Mouse (Mus musculus): ENCODE measurements around the gene Tgfbr3. TPM values are rescaled to one million over a fixed set of nuclear protein-coding genes. Genes with fewer than 3 reads are reported as not detected.

The Tgfbr3 gene
- polyA plus RNA-seq, 1 experiment: 20.7 TPM

DNA sequence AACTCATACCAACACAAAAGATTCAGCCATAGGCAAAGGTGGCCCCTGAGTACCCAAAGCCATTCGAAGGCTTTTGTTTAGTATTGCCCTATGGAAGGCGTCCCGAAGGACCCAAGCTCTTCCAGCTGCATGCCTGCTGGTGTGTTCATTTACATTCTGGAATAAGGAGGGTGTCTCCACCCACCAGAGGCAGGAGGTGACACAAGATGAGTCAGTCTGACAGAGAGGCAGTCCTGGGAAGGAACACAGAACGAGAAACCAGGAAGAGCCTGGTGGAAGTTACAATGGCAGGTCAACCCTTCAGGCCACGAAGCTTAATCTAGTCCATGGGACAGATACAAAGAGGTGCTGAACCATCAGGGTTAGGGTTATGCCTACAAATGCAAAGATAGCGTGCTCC lies 169.5 kb downstream of the Tgfbr3 start:
- Histone ChIP-seq H3K36me3 (ENCODE audit: control insufficient read depth, insufficient read depth, low read length) (peaks cover 6% of the 10 kb centered on the region), H3K4me1 (replicated peaks; ENCODE audit: control insufficient read depth, insufficient read depth, low read length) (no peaks in the 10 kb centered on the region), H3K27me3 (ENCODE audit: control insufficient read depth, insufficient read depth, low read length) (no peaks in the 10 kb centered on the region), H3K27ac (ENCODE audit: control insufficient read depth, insufficient read depth, low read length) (no peak overlapping the region), H3K4me3 (ENCODE audit: control insufficient read depth, insufficient read depth, low read length) (no peak overlapping the region)
- no peak for DNase-seq
- WGBS: 95% methylated on average over 6 of the region's 6 CpGs
- no peak for TF ChIP-seq POLR2A (IDR thresholded peaks at IDR 0.05; ENCODE audit: control insufficient read depth, extremely low read depth, insufficient read depth, low read length, poor library complexity)
- TF ChIP-seq CTCF (IDR thresholded peaks at IDR 0.05; ENCODE audit: borderline replicate concordance, control insufficient read depth, extremely low read depth, insufficient read depth, low read length, poor library complexity): no peak

DNA sequence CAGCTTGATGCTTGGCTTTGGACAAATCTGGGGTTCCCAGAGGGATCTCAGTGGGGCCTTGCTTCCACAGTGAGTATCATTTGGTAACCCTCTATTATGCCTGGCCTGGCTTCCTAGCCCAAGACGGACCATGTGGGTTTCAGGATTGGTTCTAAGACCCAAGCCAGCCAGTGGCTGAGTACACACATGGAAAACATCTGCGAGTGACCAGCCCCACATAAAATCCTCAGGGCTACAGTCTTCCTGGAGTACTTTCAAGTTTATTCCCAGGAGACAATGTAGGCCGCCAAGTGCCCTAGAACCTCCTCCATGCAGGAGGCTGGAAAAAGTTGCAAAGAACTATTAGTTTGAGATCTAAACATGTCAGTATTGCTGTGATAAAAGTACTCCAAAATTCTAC lies 172.6 kb downstream of the Tgfbr3 start:
- H3K27ac ChIP-seq (ENCODE audit: control insufficient read depth, insufficient read depth, low read length): no peak overlapping the region
- no peak overlapping the region for H3K4me3 ChIP-seq (ENCODE audit: control insufficient read depth, insufficient read depth, low read length)
- no peaks in the 10 kb centered on the region for H3K27me3 ChIP-seq (ENCODE audit: control insufficient read depth, insufficient read depth, low read length)
- peaks cover 6% of the 10 kb centered on the region for H3K36me3 ChIP-seq (ENCODE audit: control insufficient read depth, insufficient read depth, low read length)
- DNase-seq: no peak
- 94% methylated on average over 3 of the region's 3 CpGs for WGBS
- no peak for TF ChIP-seq POLR2A (IDR thresholded peaks at IDR 0.05; ENCODE audit: control insufficient read depth, extremely low read depth, insufficient read depth, low read length, poor library complexity)
- no peak for TF ChIP-seq CTCF (IDR thresholded peaks at IDR 0.05; ENCODE audit: borderline replicate concordance, control insufficient read depth, extremely low read depth, insufficient read depth, low read length, poor library complexity)
- no peaks in the 10 kb centered on the region for H3K4me1 ChIP-seq (replicated peaks; ENCODE audit: control insufficient read depth, insufficient read depth, low read length)

DNA sequence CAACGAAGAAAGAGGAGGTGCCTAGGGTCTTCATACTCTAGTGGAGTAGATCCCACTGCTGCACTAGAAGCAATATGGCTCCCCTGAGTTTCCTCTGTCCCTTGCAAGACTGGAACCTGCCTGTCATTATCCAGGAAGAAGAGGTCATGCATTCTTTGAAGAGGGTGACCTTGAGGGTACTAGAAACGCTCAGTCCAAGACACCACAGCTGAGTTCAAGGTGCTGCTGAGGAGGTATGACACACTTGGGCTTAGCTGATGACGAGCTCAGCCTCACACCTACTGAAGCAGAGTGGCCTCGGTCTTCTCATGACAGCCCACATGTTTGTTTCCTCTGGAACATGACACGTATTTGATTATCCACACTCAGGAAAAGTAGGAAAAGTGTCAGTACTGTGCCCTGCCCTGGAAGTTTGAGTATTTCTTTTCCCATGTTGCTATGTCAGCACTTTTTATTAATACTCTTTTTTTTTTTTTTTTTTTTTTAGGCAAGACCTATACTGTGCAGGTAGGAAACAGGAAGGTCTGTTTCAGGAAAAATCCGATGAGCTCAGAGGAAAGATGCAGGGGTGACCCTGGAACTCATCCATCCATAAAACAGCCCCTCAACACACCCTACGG lies 176.7 kb downstream of the Tgfbr3 start:
- DNase-seq: no peak
- Histone ChIP-seq H3K4me3 (ENCODE audit: control insufficient read depth, insufficient read depth, low read length) (no peak overlapping the region), H3K4me1 (replicated peaks; ENCODE audit: control insufficient read depth, insufficient read depth, low read length) (no peaks in the 10 kb centered on the region), H3K27ac (ENCODE audit: control insufficient read depth, insufficient read depth, low read length) (no peak overlapping the region), H3K27me3 (ENCODE audit: control insufficient read depth, insufficient read depth, low read length) (no peaks in the 10 kb centered on the region), H3K36me3 (ENCODE audit: control insufficient read depth, insufficient read depth, low read length) (peaks cover 12% of the 10 kb centered on the region; the same call in 1 of the 2 replicates)
- TF ChIP-seq POLR2A (IDR thresholded peaks at IDR 0.05; ENCODE audit: control insufficient read depth, extremely low read depth, insufficient read depth, low read length, poor library complexity): no peak
- TF ChIP-seq CTCF (IDR thresholded peaks at IDR 0.05; ENCODE audit: borderline replicate concordance, control insufficient read depth, extremely low read depth, insufficient read depth, low read length, poor library complexity): no peak
- 95% methylated on average over 7 of the region's 7 CpGs for WGBS

DNA sequence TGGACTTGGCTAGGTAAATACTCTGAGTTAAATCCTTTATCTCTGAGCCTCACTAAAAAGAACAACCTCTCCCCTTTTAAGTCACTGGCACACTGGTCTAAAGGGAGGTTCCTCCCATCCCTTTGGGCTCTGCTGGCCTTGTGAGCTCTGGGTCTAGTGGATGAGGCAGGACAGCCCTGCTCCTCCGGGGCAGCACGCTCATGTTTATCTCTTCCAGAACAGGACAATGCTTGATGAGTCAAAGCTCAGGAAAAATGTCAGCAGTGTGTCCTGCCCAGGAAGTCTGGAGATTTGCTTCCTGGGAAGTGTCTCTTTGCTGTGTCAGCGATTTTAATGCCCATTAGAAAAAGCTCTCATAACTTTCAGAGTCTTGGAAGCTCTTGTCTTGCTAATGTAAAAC lies 177.6 kb downstream of the Tgfbr3 start:
- H3K27ac ChIP-seq (ENCODE audit: control insufficient read depth, insufficient read depth, low read length): no peak overlapping the region
- no peaks in the 10 kb centered on the region for H3K4me1 ChIP-seq (replicated peaks; ENCODE audit: control insufficient read depth, insufficient read depth, low read length)
- DNase-seq: no peak
- no peak overlapping the region for H3K4me3 ChIP-seq (ENCODE audit: control insufficient read depth, insufficient read depth, low read length)
- no peak for TF ChIP-seq CTCF (IDR thresholded peaks at IDR 0.05; ENCODE audit: borderline replicate concordance, control insufficient read depth, extremely low read depth, insufficient read depth, low read length, poor library complexity)
- no peak for TF ChIP-seq POLR2A (IDR thresholded peaks at IDR 0.05; ENCODE audit: control insufficient read depth, extremely low read depth, insufficient read depth, low read length, poor library complexity)
- peaks cover 6% of the 10 kb centered on the region; the same call in 1 of the 2 replicates for H3K36me3 ChIP-seq (ENCODE audit: control insufficient read depth, insufficient read depth, low read length)
- no peaks in the 10 kb centered on the region for H3K27me3 ChIP-seq (ENCODE audit: control insufficient read depth, insufficient read depth, low read length)
- WGBS: 93% methylated on average over 3 of the region's 3 CpGs

DNA sequence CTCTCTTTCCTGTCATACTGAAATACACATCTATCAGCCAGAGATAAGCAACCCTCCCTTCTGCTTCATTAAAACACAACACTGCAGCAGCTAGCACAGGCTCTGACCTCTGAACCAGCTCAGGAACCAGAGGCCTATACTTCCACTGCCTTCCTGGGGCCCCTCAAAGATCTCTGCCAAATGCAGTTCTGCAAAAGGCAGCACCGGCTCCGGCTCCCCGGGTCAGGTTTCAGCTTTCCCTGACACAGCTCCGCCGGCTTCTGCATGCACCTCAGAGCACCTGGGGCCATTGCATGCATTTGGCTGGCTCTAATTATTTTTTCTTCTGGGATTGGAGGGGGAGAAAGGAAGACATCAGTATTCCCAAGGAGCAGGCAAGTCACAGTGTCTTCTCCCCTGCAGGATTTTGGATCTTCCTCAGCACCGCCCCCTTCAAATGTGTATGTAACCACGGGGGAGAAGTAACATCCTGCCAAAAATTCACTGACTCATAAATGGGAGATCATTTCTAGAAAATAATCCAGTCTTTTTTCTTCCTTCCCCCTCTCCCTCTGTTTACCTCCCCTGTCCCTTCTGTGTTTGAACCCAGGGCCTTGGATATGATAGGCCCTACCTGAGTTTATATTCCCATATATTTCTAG lies 178.4 kb downstream of the Tgfbr3 start:
- H3K27me3 ChIP-seq (ENCODE audit: control insufficient read depth, insufficient read depth, low read length): no peaks in the 10 kb centered on the region
- no peaks in the 10 kb centered on the region for H3K4me1 ChIP-seq (replicated peaks; ENCODE audit: control insufficient read depth, insufficient read depth, low read length)
- no peak overlapping the region for H3K4me3 ChIP-seq (ENCODE audit: control insufficient read depth, insufficient read depth, low read length)
- no peak for TF ChIP-seq CTCF (IDR thresholded peaks at IDR 0.05; ENCODE audit: borderline replicate concordance, control insufficient read depth, extremely low read depth, insufficient read depth, low read length, poor library complexity)
- TF ChIP-seq POLR2A (IDR thresholded peaks at IDR 0.05; ENCODE audit: control insufficient read depth, extremely low read depth, insufficient read depth, low read length, poor library complexity): no peak
- peaks cover 6% of the 10 kb centered on the region; the same call in 1 of the 2 replicates for H3K36me3 ChIP-seq (ENCODE audit: control insufficient read depth, insufficient read depth, low read length)
- DNase-seq: no peak
- no peak overlapping the region for H3K27ac ChIP-seq (ENCODE audit: control insufficient read depth, insufficient read depth, low read length)
- WGBS: 63% methylated on average over 7 of the region's 7 CpGs

DNA sequence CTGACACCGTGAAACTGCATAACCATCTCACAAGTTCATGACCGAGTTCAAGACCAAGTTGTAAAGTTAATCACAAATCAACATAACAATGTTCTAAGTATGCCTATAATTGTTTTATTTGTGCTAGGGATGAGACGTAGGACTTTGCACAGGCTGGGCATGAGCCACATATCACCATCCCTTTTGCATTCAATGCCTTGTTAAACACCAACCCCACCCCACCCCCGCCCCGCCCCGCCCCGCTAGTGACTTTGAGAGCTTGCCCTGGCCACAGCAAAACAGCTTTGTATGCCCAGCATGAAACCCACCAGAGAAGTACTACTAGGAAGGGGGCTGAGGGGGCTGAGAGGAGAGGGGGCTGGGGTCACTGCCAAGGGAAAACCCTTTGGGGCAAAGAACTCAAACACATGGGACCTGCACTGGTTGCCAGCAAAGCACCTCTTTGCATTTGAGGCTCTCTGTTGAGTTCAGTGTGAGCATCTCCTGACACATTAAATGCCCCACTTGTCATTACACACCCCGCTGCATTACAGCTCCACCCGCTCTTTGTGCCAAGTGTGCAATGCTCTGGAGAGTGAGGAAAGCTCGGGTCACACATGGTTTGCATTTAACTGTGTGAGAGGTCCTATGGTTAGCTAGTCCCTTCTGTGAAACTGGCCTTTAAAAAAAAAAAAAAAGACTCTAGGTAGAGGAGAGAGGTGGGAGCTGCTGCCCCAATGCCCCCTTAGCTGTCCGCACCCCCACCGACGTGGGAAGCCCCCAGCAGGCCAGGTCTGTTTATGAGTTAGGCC lies 179.1 kb downstream of the Tgfbr3 start:
- Histone ChIP-seq H3K27ac (ENCODE audit: control insufficient read depth, insufficient read depth, low read length) (no peak overlapping the region), H3K36me3 (ENCODE audit: control insufficient read depth, insufficient read depth, low read length) (peaks cover 6% of the 10 kb centered on the region; the same call in 1 of the 2 replicates)
- no peak for DNase-seq

More for the DNA sequence above, 179.1 kb downstream of the Tgfbr3 start:
- no peak for TF ChIP-seq CTCF (IDR thresholded peaks at IDR 0.05; ENCODE audit: borderline replicate concordance, control insufficient read depth, extremely low read depth, insufficient read depth, low read length, poor library complexity)
- no peak for TF ChIP-seq POLR2A (IDR thresholded peaks at IDR 0.05; ENCODE audit: control insufficient read depth, extremely low read depth, insufficient read depth, low read length, poor library complexity)
- no peaks in the 10 kb centered on the region for H3K4me1 ChIP-seq (replicated peaks; ENCODE audit: control insufficient read depth, insufficient read depth, low read length)
- WGBS: 86% methylated on average over 13 of the region's 13 CpGs
- no peaks in the 10 kb centered on the region for H3K27me3 ChIP-seq (ENCODE audit: control insufficient read depth, insufficient read depth, low read length)
- no peak overlapping the region for H3K4me3 ChIP-seq (ENCODE audit: control insufficient read depth, insufficient read depth, low read length)
